Mouse (Mus musculus) c-Kit-negative CD71-positive TER-119-positive erythroid progenitor cells, embryonic 14.5 days (primary cell): ENCODE data around the gene Gm20909.
"Not testable (repeated sequence)": the region's sequence is repeated elsewhere in the genome, so short reads cannot be mapped to it uniquely, and the experiment has no call there.

Experiments
- DNase-seq: peaks from one replicate; pipeline ENCODE4 v3.0.0-alpha.2; 2013; ENCODE audit warnings: low read depth, low spot score

The Gm20909 gene

DNA sequence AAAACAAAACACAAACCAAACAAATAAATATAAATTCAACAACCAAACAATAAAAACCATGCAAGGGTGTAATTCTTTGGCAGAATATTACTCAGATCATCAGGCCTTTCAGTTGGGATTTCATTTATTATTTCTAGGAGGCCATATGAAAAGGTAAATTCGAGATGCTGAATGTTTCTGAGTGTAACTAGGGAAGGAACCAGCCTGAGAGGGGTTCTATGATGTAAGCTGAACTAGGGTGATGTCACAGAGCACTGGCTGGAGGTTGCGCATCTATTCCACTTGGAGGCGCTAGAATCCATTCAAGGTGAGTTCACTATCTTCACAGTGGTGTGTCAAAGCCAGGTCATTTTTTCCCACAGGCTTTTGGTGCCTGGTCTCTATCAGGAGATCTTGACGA is at the start of gene Gm20909:
TSS of gene Gm20909 (plus strand) at position 301 of the 400 bp plus-strand sequence.
- not testable (repeated sequence) for DNase-seq
